1 mouse cellular context compared by ENCODE assay signal in the genomic region with DNA sequence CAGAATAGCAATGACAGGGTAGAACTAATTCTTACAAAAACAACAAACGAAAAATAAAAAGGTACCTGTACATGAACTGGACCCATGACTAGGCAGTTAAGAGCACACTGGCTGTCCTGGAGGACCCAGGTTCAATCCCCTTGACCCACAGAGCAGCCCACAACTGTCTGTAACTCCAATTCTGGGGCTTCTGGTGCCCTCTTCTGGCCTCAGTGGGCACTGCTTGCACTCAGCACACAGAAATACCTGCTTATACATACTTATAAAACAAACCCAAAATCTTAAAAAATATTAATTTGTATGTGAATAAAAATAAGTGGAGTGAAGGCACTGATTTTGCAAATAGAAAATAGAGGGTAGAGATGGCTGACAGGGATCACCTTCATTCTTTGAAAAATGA.
TF ChIP-seq lines count a peak whose summit lies in the region.

No protein-coding gene starts in this region.

TF ChIP-seq in MEL, 35 proteins besides CTCF, POLR2A, EP300 and RAD21 (continued from another document):
- TF ChIP-seq MEF2A (IDR thresholded peaks at IDR 0.05; ENCODE audit: extremely low read depth, insufficient replicate concordance, low read depth, low read length, poor library complexity, severe bottlenecking), result no peak
- no peak for TF ChIP-seq USF1 (IDR thresholded peaks at IDR 0.05; ENCODE audit: low read depth, low read length)
- peak; percentile 35; the same call in 1 of the 2 replicates for TF ChIP-seq ZNF384 (IDR thresholded peaks at IDR 0.05; ENCODE audit: low read depth, low read length)
- no peak for TF ChIP-seq SIN3A (IDR thresholded peaks at IDR 0.05; ENCODE audit: low read length)
- no peak for TF ChIP-seq MAFK (IDR thresholded peaks at IDR 0.05; ENCODE audit: borderline replicate concordance, low read depth, low read length)
- no peak for TF ChIP-seq HCFC1 (IDR thresholded peaks at IDR 0.05; ENCODE audit: low read depth, low read length)
- no peak for TF ChIP-seq POLR2AphosphoS2 (IDR thresholded peaks at IDR 0.05; ENCODE audit: low read length)
- TF ChIP-seq TBP (IDR thresholded peaks at IDR 0.05; ENCODE audit: low read depth, low read length), result 0 out of 2 replicates have a peak, but pooled peaks have one; percentile 19
- no peak for TF ChIP-seq POLR2AphosphoS5 (IDR thresholded peaks at IDR 0.05; ENCODE audit: borderline replicate concordance, low read depth, low read length)
- TF ChIP-seq USF2 (IDR thresholded peaks at IDR 0.05; ENCODE audit: borderline replicate concordance in 1 of 2, insufficient read depth in 1 of 2, low read depth in 1 of 2, low read length in 2 of 2), result no peak
- TF ChIP-seq ZKSCAN1 (IDR thresholded peaks at IDR 0.05; ENCODE audit: low read depth, low read length), result no peak
- TF ChIP-seq GATA1 (IDR thresholded peaks at IDR 0.05; ENCODE audit: low read depth, low read length), result no peak
- TF ChIP-seq GABPA (IDR thresholded peaks at IDR 0.05; ENCODE audit: low read depth, low read length), result no peak
- no peak for TF ChIP-seq MYC (IDR thresholded peaks at IDR 0.05; ENCODE audit: low read depth, low read length)
- TF ChIP-seq MXI1 (IDR thresholded peaks at IDR 0.05; ENCODE audit: low read depth, low read length), result no peak
- no peak for TF ChIP-seq TCF12 (IDR thresholded peaks at IDR 0.05; ENCODE audit: low read depth, low read length)
